Mouse (Mus musculus) limb, embryonic 11.5 days (tissue): Measurements from ENCODE around the gene Bfsp1. TPM values are rescaled to one million over a fixed set of nuclear protein-coding genes. Genes with fewer than 3 reads are reported as not detected.

Source experiments
- ATAC-seq: fragments of 200-750 bp; cut with Nextera tagmentation; 2 replicates; pipeline ENCODE4 v1.8.0; 2017; ENCODE audit warnings: low read depth; ENCODE audit not compliant: insufficient number of reproducible peaks, low FRiP score, low TSS enrichment
- DNase-seq: peaks from one replicate; pipeline ENCODE4 v3.0.0-alpha.2; 2015; ENCODE audit warnings: low spot score
- H3K27ac ChIP-seq: fragments of 300-500 bp; sonication (generic); replicated peaks from 2 replicates; pipeline ENCODE4 v1.5.1; 2014; ENCODE audit warnings: low read depth, mild to moderate bottlenecking, low read length
- H3K27me3 ChIP-seq: fragments of 300-500 bp; sonication (generic); 2 replicates; pipeline ENCODE4 v1.6.1; 2014; ENCODE audit warnings: mild to moderate bottlenecking, low read length, mixed read lengths; ENCODE audit not compliant: control insufficient read depth, insufficient read depth
- H3K36me3 ChIP-seq: fragments of 300-500 bp; sonication (generic); 2 replicates; pipeline ENCODE4 v1.6.1; 2014; ENCODE audit warnings: mild to moderate bottlenecking, low read length, moderate library complexity, mixed read lengths; ENCODE audit not compliant: control insufficient read depth, insufficient read depth
- H3K4me1 ChIP-seq: fragments of 300-500 bp; sonication (generic); 2 replicates; pipeline ENCODE4 v1.6.1; 2014; ENCODE audit warnings: low read length, mixed read lengths; ENCODE audit not compliant: control insufficient read depth, insufficient read depth
- H3K4me2 ChIP-seq: fragments of 300-500 bp; sonication (generic); 2 replicates; pipeline ENCODE4 v1.6.1; 2014; ENCODE audit warnings: low read depth, mild to moderate bottlenecking, moderate library complexity; ENCODE audit not compliant: severe bottlenecking
- H3K4me3 ChIP-seq: fragments of 300-500 bp; sonication (generic); 2 replicates; pipeline ENCODE4 v1.5.1; 2014; ENCODE audit warnings: low read depth, low read length
- H3K9ac ChIP-seq: fragments of 300-500 bp; sonication (generic); 2 replicates; pipeline ENCODE4 v1.6.1; 2014; ENCODE audit warnings: mild to moderate bottlenecking, low read length
- H3K9me3 ChIP-seq: fragments of 300-500 bp; sonication (generic); 2 replicates; pipeline ENCODE4 v1.6.1; 2016; ENCODE audit warnings: low read length; ENCODE audit not compliant: control insufficient read depth
- WGBS: fragments of 180-500 bp; shearing (Covaris S2); extraction: QIAGEN DNeasy Blood & Tissue Kit; methylation state at CpG from one replicate; pipeline ENCODE4 v1.1.7; 2014; 5-methylcytosine and 5-hydroxymethylcytosine counted together
- polyA plus RNA-seq: library from polyadenylated mRNA; unstranded; fragments of >200 nt; fragmentation: Nextera tagmentation; extraction: Ambion mirVana; gene quantifications from 2 replicates; pipeline ENCODE4 v1.2.1, GENCODE M21; 2014

Bfsp1 gene
- polyA plus RNA-seq, 1 experiment from 2014 or later: 1.5 TPM

DNA sequence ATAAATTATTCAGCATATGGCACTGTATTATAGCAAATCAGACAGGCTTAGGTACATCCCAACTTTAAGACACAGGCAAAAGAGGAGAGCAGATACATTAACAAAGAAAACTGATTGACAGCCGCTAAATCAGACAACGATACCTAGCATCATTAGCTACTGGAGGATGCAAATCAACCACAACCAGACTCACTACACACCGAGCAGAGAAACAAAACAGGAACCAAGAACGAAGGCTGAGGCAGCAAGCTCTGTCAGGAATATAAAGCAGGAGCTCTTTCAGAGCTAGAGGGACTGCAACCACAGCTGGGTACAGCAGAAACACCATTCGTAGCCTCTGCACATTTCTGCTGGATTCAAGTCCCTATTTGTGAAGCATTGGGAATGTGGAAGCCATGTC lies 18.2 kb downstream of the Bfsp1 start:
- Histone ChIP-seq H3K9ac (no peak overlapping the region), H3K4me3 (no peak overlapping the region), H3K4me2 (no peak overlapping the region), H3K36me3 (no peaks in the 10 kb centered on the region), H3K4me1 (no peaks in the 10 kb centered on the region), H3K27ac (no peak overlapping the region), H3K27me3 (no peaks in the 10 kb centered on the region), H3K9me3 (no peaks in the 10 kb centered on the region)
- DNase-seq (no peak), ATAC-seq (no peak)
- WGBS: 85% methylated on average over 5 of the region's 5 CpGs

DNA sequence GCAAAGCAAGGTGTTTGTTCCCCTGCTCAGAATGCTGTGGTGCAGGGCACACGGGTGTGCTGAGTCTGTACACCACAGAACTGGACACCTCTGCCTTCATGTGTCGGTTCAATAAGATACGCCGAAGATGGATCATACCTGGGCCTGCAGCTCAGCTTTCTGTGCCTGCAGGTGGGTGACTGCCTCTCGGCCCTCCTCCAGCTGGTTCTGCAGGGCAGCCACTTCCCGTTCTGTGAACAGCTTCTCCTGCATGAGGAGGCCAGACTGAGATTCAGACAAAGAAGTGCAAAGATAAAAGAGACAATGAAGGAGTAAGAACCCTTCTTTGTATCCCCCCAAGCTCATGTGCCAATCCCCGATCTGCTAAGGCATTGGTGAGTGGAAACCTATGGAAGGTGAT lies 21.4 kb downstream of the Bfsp1 start:
- 85% methylated on average over 7 of the region's 7 CpGs for WGBS
- Histone ChIP-seq H3K36me3 (no peaks in the 10 kb centered on the region), H3K4me3 (no peak overlapping the region), H3K9me3 (no peaks in the 10 kb centered on the region), H3K4me2 (no peak overlapping the region), H3K4me1 (no peaks in the 10 kb centered on the region), H3K27ac (no peak overlapping the region), H3K9ac (no peak overlapping the region), H3K27me3 (no peaks in the 10 kb centered on the region)
- no peak for DNase-seq
- no peak for ATAC-seq

DNA sequence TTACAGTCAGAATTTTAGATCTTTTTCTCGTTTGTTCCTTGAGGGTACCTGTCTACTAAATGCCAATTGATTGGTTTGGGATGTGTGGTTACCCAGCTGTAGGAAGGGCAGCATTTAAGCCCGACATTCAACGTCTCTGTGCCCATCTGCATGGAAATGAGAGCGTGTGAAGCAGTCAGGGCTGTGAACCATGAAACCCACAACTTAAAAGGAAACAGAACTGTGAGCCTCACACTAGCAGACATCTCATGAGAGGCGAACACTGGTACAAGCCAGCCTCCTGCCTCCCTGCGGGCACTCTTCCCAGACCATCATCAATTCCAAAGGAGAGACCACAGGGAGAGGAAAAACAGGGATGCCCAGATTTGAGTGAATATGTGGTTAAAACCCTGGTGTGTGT lies 22.1 kb downstream of the Bfsp1 start:
- 79% methylated on average over 6 of the region's 6 CpGs for WGBS
- DNase-seq: no peak
- H3K9ac ChIP-seq: no peak overlapping the region

DNA sequence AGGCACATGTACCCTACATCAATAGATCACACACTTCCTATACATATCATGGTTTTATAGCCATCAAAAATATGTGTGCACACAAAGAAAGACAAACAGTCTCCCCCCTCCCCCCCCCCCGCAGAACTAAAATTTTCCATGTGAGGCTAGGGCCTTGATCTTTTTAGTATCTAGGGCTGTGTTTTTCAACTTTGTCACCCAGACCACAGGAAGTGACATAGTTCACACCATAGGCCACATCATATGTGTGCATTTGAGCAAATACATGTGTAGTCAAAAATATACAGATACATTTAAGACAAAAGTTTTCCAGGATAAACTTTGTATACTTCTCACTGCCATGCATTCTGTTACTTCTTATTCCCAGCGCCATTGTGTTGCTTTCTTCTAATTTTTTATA lies 23.5 kb downstream of the Bfsp1 start:
- WGBS: 82% methylated on average over 2 of the region's 2 CpGs
- Histone ChIP-seq H3K36me3 (no peaks in the 10 kb centered on the region), H3K27ac (no peak overlapping the region), H3K9ac (no peak overlapping the region), H3K4me3 (no peak overlapping the region), H3K9me3 (no peaks in the 10 kb centered on the region), H3K4me2 (no peak overlapping the region), H3K27me3 (no peaks in the 10 kb centered on the region), H3K4me1 (no peaks in the 10 kb centered on the region)
- ATAC-seq (no peak), DNase-seq (no peak)

More for the DNA sequence above, 22.1 kb downstream of the Bfsp1 start:
- H3K4me3 ChIP-seq: no peak overlapping the region
- H3K4me1 ChIP-seq: no peaks in the 10 kb centered on the region
- H3K27me3 ChIP-seq: no peaks in the 10 kb centered on the region
- H3K4me2 ChIP-seq: no peak overlapping the region
- ATAC-seq: no peak
- no peaks in the 10 kb centered on the region for H3K36me3 ChIP-seq
- H3K27ac ChIP-seq: no peak overlapping the region
- no peaks in the 10 kb centered on the region for H3K9me3 ChIP-seq

DNA sequence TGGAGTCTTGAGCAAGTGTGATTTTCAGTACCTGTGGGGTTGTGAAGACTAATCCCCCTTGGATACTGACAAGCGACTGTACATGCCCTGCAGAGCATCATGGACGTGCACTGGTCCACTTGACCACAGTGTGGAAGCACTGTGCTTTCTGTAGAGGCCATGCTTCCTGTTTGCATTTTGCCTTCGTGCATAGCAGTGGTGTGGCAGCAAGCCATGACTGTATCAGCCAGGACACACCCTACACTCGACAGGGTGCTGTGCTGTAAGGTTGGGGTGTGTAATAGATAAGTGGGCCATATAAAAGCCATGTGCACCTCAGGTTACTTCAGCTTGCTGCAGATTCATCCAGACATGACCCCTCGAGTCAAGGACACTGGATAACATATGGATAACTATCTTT lies 24.3 kb downstream of the Bfsp1 start:
- no peak overlapping the region for H3K4me3 ChIP-seq
- H3K27ac ChIP-seq: no peak overlapping the region
- ATAC-seq (no peak), DNase-seq (no peak)
- no peak overlapping the region for H3K9ac ChIP-seq
- no peaks in the 10 kb centered on the region for H3K27me3 ChIP-seq
- WGBS: 75% methylated on average over 5 of the region's 5 CpGs
- no peaks in the 10 kb centered on the region for H3K36me3 ChIP-seq
- 0 out of 2 replicates have a peak, but pooled peaks cover 2% of the 10 kb centered on the region for H3K4me1 ChIP-seq
- no peaks in the 10 kb centered on the region for H3K9me3 ChIP-seq
- H3K4me2 ChIP-seq: no peak overlapping the region

DNA sequence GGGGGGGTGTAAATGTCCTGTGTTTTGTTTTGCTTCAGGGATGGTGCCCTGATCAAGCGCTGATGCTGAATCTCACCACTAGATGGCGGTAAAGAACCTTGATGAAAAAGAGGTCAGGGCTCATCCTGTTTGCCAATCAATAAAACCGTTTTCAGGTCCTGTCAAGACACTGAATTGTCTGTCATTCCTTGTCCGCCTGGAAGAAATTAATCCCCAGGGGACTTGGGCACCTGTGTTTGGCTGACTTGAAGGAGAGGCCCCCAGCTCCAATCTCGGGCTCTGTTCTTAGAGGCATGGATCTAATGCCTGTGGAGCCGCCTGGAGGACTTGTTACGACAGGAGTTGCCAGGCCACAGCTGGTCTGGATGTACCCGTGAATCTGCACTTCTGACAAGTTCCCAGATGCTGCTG lies 25.7 kb downstream of the Bfsp1 start:
- no peaks in the 10 kb centered on the region for H3K36me3 ChIP-seq
- H3K4me1 ChIP-seq: 0 out of 2 replicates have a peak, but pooled peaks cover 4% of the 10 kb centered on the region
- DNase-seq (peak; percentile 86), ATAC-seq (peak; percentile 48; the same call in 1 of the 2 replicates)
- peak overlapping the region; percentile 27; the same call in 1 of the 2 replicates for H3K4me2 ChIP-seq
- no peak overlapping the region for H3K4me3 ChIP-seq
- no peaks in the 10 kb centered on the region for H3K9me3 ChIP-seq
- no peaks in the 10 kb centered on the region for H3K27me3 ChIP-seq
- no peak overlapping the region for H3K9ac ChIP-seq
- H3K27ac ChIP-seq: no peak overlapping the region
- 0% methylated on average over 8 of the region's 8 CpGs for WGBS

DNA sequence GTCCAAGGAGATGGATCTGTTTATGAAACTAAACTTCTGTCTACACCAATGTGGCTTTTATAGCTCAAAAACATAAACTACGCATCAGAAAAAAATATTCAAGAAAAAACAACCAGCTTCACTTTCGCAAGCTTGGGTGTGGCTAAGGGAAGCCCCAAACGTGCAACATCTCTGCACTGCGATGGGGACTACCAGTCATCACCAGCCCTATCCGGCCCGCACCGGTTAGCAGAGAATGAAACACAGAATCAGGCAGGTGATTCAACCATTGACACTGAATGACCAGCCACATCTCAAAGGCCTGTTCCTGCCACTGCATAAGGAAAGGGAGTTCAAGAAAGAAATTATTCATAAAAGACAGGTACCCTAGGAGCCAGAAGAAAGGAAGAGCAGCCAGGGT lies 27.2 kb downstream of the Bfsp1 start:
- 88% methylated on average over 7 of the region's 7 CpGs for WGBS
- no peak overlapping the region for H3K27ac ChIP-seq
- ATAC-seq: no peak
- no peak overlapping the region for H3K9ac ChIP-seq
- no peak for DNase-seq
- H3K27me3 ChIP-seq: no peaks in the 10 kb centered on the region
- no peaks in the 10 kb centered on the region for H3K9me3 ChIP-seq
- H3K4me3 ChIP-seq: no peak overlapping the region
- no peak overlapping the region for H3K4me2 ChIP-seq
- H3K4me1 ChIP-seq: 0 out of 2 replicates have a peak, but pooled peaks cover 4% of the 10 kb centered on the region
- no peaks in the 10 kb centered on the region for H3K36me3 ChIP-seq

DNA sequence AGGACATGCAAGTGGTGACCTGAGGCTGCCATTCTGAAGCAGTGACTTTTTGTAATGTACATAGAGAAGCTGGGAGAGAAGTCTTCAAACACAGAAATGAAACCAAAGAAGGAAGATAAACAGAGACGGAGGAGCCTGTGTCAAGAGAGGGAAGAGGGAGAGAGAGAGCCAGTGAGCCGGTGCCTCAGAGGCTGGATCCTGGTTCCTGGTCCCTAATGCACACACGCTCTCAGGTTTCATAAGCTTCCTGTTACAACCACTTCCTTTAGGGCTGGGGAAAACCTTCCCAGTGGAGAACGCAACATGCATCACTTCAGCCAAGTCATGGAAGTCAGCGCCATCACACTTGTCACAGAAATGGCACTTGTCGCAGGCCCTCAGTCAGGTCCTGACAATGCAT lies 28.9 kb downstream of the Bfsp1 start:
- H3K9ac ChIP-seq: no peak overlapping the region
- peak; percentile 34 for DNase-seq
- no peak overlapping the region for H3K4me3 ChIP-seq
- H3K27ac ChIP-seq: no peak overlapping the region
- ATAC-seq: no peak
- WGBS: 53% methylated on average over 6 of the region's 6 CpGs
- 0 out of 2 replicates have a peak, but pooled peaks cover 4% of the 10 kb centered on the region for H3K4me1 ChIP-seq
- no peaks in the 10 kb centered on the region for H3K27me3 ChIP-seq
- no peaks in the 10 kb centered on the region for H3K9me3 ChIP-seq
- H3K4me2 ChIP-seq: no peak overlapping the region
- no peaks in the 10 kb centered on the region for H3K36me3 ChIP-seq

DNA sequence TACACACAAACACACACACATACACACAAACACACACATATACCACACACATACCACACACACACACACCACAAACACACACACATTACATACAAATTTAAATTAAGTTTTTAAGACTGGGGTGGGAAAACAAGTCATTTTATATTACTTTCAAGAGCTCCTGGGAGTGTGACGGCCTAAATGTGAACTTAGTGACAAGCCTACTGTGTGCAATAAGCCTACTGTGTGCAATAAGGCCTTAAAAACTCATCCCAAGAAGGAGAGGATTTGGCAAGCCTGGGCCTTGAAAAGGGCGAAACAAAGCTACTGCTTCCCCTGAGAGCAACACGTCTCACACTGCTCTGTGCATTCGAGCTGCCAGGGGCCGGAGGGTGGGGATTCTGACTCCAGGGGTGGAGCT lies 30.3 kb downstream of the Bfsp1 start:
- Histone ChIP-seq H3K9me3 (no peaks in the 10 kb centered on the region), H3K4me2 (no peak overlapping the region), H3K9ac (no peak overlapping the region), H3K4me1 (0 out of 2 replicates have a peak, but pooled peaks cover 4% of the 10 kb centered on the region), H3K27ac (no peak overlapping the region), H3K27me3 (no peaks in the 10 kb centered on the region), H3K4me3 (no peak overlapping the region), H3K36me3 (no peaks in the 10 kb centered on the region)
- 78% methylated on average over 5 of the region's 5 CpGs for WGBS
- ATAC-seq (no peak), DNase-seq (no peak)
